Mouse (Mus musculus) MEL (cell line): ENCODE data around the gene Diras1.

Source experiments
- CTCF ChIP-seq, 3 experiments: IDR thresholded peaks in 2 of 3; conservative IDR thresholded peaks in 1 of 3; 2 replicates each; pipeline ENCODE4 v1.5.1; 2011 to 2012; ENCODE audit warnings: low read length in 3 of 3, low read depth in 2 of 3, mild to moderate bottlenecking in 2 of 3, improper control_type of control experiment in 1 of 3, inconsistent platforms in 1 of 3, mixed read lengths in 1 of 3, moderate library complexity in 1 of 3; ENCODE audit not compliant: control insufficient read depth in 1 of 3, insufficient read depth in 1 of 3, poor library complexity in 1 of 3, severe bottlenecking in 1 of 3
- GATA1 ChIP-seq: IDR thresholded peaks from 2 replicates; pipeline ENCODE4 v1.6.1; 2011; ENCODE audit warnings: low read depth, low read length, improper control_type of control experiment
- HCFC1 ChIP-seq: IDR thresholded peaks from 2 replicates; pipeline ENCODE4 v1.6.1; 2012; ENCODE audit warnings: low read depth, mild to moderate bottlenecking, inconsistent platforms, low read length, improper control_type of control experiment, moderate library complexity
- MEF2A ChIP-seq: IDR thresholded peaks from 2 replicates; pipeline ENCODE4 v1.6.1; 2014; ENCODE audit warnings: low read depth, mild to moderate bottlenecking, inconsistent platforms, low read length, improper control_type of control experiment; ENCODE audit not compliant: poor library complexity, insufficient replicate concordance, severe bottlenecking; ENCODE audit errors: extremely low read depth
- POLR2A ChIP-seq, 2 experiments: IDR thresholded peaks; 2 replicates each; pipeline ENCODE4 v1.6.1; 2011 to 2012; ENCODE audit warnings: low read length in 2 of 2, mild to moderate bottlenecking in 2 of 2, control low read depth in 1 of 2, improper control_type of control experiment in 1 of 2, low read depth in 1 of 2, moderate library complexity in 1 of 2; ENCODE audit not compliant: control insufficient read depth in 1 of 2, insufficient read depth in 1 of 2, poor library complexity in 1 of 2
- POLR2AphosphoS2 ChIP-seq: IDR thresholded peaks from 2 replicates; pipeline ENCODE4 v1.6.1; 2011; ENCODE audit warnings: low read length, improper control_type of control experiment
- SIN3A ChIP-seq: IDR thresholded peaks from 2 replicates; pipeline ENCODE4 v1.6.1; 2012; ENCODE audit warnings: low read length, improper control_type of control experiment, inconsistent platforms
- SMC3 ChIP-seq: IDR thresholded peaks from 2 replicates; pipeline ENCODE4 v1.6.1; 2011; ENCODE audit warnings: low read depth, low read length, improper control_type of control experiment
- USF1 ChIP-seq: IDR thresholded peaks from 2 replicates; pipeline ENCODE4 v1.6.1; 2014; ENCODE audit warnings: low read depth, mild to moderate bottlenecking, inconsistent platforms, low read length, improper control_type of control experiment, moderate library complexity
- USF2 ChIP-seq, 2 experiments: IDR thresholded peaks; 2 replicates each; pipeline ENCODE4 v1.6.1; 2011 to 2012; ENCODE audit warnings: improper control_type of control experiment in 2 of 2, low read length in 2 of 2, borderline replicate concordance in 1 of 2, inconsistent platforms in 1 of 2, low read depth in 1 of 2, mild to moderate bottlenecking in 1 of 2; ENCODE audit not compliant: insufficient read depth in 1 of 2
- ZC3H11A ChIP-seq: IDR thresholded peaks from 2 replicates; pipeline ENCODE4 v1.6.1; 2012; ENCODE audit warnings: low read depth, mild to moderate bottlenecking, inconsistent platforms, low read length, improper control_type of control experiment
- ZNF384 ChIP-seq: IDR thresholded peaks from 2 replicates; pipeline ENCODE4 v1.6.1; 2012; ENCODE audit warnings: low read depth, mild to moderate bottlenecking, inconsistent platforms, low read length, improper control_type of control experiment

DNA sequence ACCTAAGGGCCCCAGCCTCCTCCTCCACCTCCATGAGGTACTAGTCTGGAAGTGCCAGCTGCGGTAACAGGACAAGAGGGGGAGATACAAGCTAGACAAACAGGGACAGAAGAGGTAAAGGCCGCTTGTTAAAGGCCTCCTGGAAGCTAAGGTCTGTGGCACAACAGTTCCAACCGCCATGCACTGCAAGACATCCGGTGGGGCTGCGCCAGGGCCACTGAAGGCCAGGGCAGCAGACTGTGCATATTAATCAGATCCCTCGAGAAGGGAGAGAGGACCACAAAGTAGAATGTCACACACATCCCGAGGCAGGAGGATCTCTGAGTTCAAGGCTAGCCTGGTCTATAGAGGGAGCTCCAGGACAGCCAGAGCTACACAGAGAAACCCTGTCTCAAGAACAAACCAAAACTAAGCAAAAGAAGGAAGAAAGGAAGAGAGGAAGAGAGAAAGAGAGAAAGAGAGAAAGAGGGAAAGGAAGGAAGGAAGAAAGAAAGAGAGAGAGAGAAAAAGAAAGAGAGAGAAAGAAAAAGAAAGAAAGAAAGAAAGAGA is 43.8 kb downstream of the Diras1 start:
- TF ChIP-seq ZC3H11A: no peak
- TF ChIP-seq POLR2AphosphoS2: no peak
- TF ChIP-seq GATA1: no peak
- TF ChIP-seq HCFC1: no peak
- peak in 1 of 3 experiments; percentile 3; a peak in 1 of 6 replicates for TF ChIP-seq CTCF (IDR thresholded peaks at IDR 0.05 in 2 of 3, conservative IDR thresholded peaks at IDR 0.05 in 1 of 3; ENCODE audit: control insufficient read depth in 1 of 3, insufficient read depth in 1 of 3, low read depth in 2 of 3, low read length in 3 of 3, poor library complexity in 1 of 3, severe bottlenecking in 1 of 3)
- no peak for TF ChIP-seq ZNF384
- no peak for TF ChIP-seq SMC3
- no peak for TF ChIP-seq USF1
- TF ChIP-seq POLR2A (IDR thresholded peaks at IDR 0.05; ENCODE audit: control insufficient read depth in 1 of 2, insufficient read depth in 1 of 2, low read depth in 1 of 2, low read length in 2 of 2, poor library complexity in 1 of 2): no peak
- TF ChIP-seq USF2 (IDR thresholded peaks at IDR 0.05; ENCODE audit: borderline replicate concordance in 1 of 2, insufficient read depth in 1 of 2, low read depth in 1 of 2, low read length in 2 of 2): no peak
- no peak for TF ChIP-seq MEF2A
- no peak for TF ChIP-seq SIN3A
